ENCODE assay signal across 19 mouse cellular contexts in genomic region chr13:10447806-10448205, GRCm38 (mm10).
"Had no signal": no experiment of that assay in that cellular context is flagged by ENCODE, and none has a peak within 500 bp of the region (broad histone marks: within the 10 kb centered on the region; RNA-seq: fewer than 3 reads in every experiment).

No protein-coding gene starts in this region.

- ATAC-seq: lung, postnatal 0 days; midbrain, embryonic 13.5 days; midbrain, embryonic 15.5 days had no signal

- H3K4me3 ChIP-seq: lung, embryonic 15.5 days; megakaryocyte, embryonic 14.5 days; midbrain, embryonic 13.5 days; midbrain, embryonic 15.5 days; neural tube, embryonic 12.5 days had no signal

- H3K9ac ChIP-seq: lung, embryonic 15.5 days; midbrain, embryonic 13.5 days; midbrain, embryonic 15.5 days; neural tube, embryonic 12.5 days had no signal

- H3K27ac ChIP-seq: lung, embryonic 15.5 days; macrophage; midbrain, embryonic 13.5 days; midbrain, embryonic 15.5 days; neural tube, embryonic 12.5 days had no signal

- H3K4me1 ChIP-seq: lung, embryonic 15.5 days; megakaryocyte, embryonic 14.5 days; midbrain, embryonic 13.5 days; midbrain, embryonic 15.5 days; neural tube, embryonic 12.5 days had no signal

- H3K4me2 ChIP-seq: lung, embryonic 15.5 days; midbrain, embryonic 11.5 days; midbrain, embryonic 13.5 days; midbrain, embryonic 15.5 days; neural tube, embryonic 12.5 days had no signal

- H3K9me3 ChIP-seq: lung, embryonic 15.5 days; megakaryocyte, embryonic 14.5 days; midbrain, embryonic 13.5 days; midbrain, embryonic 15.5 days; neural tube, embryonic 12.5 days had no signal

- H3K36me3 ChIP-seq: lung, embryonic 15.5 days; midbrain, embryonic 13.5 days; midbrain, embryonic 15.5 days; neural tube, embryonic 12.5 days had no signal

- DNase-seq: lung, adult 2 months; lung, postnatal 14 days; lung, postnatal 36 days; retina, postnatal 1 day; right cerebral cortex, adult 18-20 months; right cerebral cortex, postnatal 25 days; right cerebral cortex, postnatal 4 days; spleen, adult 18-20 months; thymus, adult 18-20 months; thymus, postnatal 14 days; thymus, postnatal 36 days had no signal

- H3K27me3 ChIP-seq: lung, embryonic 15.5 days; megakaryocyte, embryonic 14.5 days; midbrain, embryonic 13.5 days; midbrain, embryonic 15.5 days; neural tube, embryonic 12.5 days had no signal
